Mouse (Mus musculus) lung, adult 2 months (tissue): ENCODE measurements around the gene Erbb2. TPM values are rescaled to one million over a fixed set of nuclear protein-coding genes. Genes with fewer than 3 reads are reported as not detected.

ENCODE experiments used
- DNase-seq: peaks from one replicate; pipeline ENCODE4 v3.0.0; 2022
- H3K4me1 ChIP-seq: fragments of 200-500 bp; 2 replicates; pipeline ENCODE4 v1.6.1; 2011; ENCODE audit warnings: low read length; ENCODE audit not compliant: control insufficient read depth, insufficient read depth
- H3K4me3 ChIP-seq: fragments of 200-500 bp; replicated peaks from 2 replicates; pipeline ENCODE3; 2011; ENCODE audit warnings: low read depth, mild to moderate bottlenecking, control low read depth, low read length; ENCODE audit errors: extremely low read depth
- CTCF ChIP-seq: fragments of 200-500 bp; IDR thresholded peaks from 2 replicates; pipeline ENCODE4 v1.5.1; 2011; ENCODE audit warnings: mild to moderate bottlenecking, low read length, control low read depth; ENCODE audit not compliant: insufficient read depth
- POLR2A ChIP-seq: fragments of 200-500 bp; IDR thresholded peaks from 2 replicates; pipeline ENCODE4 v1.6.1; 2011; ENCODE audit warnings: low read depth, mild to moderate bottlenecking, control low read depth, low read length, borderline replicate concordance; ENCODE audit errors: extremely low read depth
- WGBS: fragments of 180-500 bp; shearing (Covaris S2); methylation state at CpG from one replicate; pipeline ENCODE4 v1.1.7; 2018; 5-methylcytosine and 5-hydroxymethylcytosine counted together
- polyA plus RNA-seq: library from polyadenylated mRNA; depleted of rRNA; stranded (reverse); fragments of >200 nt; gene quantifications from 2 replicates; pipeline ENCODE4 v1.2.3, GENCODE M21; 2012

Gene Erbb2
- polyA plus RNA-seq, 1 experiment = 33.8 TPM

DNA sequence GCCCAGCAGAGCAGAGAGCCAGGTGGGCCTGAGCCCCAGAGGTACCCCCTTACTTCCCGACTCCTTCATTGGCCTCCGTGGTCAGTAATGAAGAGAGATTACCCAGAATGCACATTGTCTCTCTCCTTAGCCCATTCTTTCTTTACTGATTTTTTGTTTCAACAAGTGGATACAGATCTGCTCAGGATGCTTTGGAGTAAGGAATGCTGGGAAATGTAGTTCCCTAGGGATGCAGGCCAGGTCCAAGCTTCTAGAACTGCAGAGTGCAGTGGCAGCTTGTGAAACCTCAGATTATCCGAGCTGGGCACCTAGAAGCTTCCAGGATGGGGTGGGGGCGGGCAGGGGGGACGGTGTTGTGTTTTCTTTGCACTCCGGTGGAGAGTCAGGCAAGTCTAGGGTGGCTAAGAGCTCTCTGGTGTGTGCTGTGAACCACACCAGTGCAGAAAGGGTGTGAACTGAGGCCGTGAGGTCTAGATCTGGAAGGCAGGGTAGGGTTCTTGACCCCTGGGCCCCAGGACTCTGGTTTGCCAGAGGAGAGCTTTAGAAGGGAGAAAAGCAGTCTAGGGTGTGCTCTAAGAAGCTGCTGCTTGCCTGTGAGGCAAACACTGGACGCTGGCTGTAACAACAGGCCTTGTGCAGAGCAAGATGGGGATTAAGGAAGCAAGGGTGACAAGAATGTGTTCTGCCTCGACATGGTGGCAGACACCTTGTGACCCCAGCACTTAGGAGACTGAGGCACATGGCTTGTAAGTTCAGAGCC, 19.7 kb downstream of the Erbb2 start:
- TF ChIP-seq CTCF = no peak
- DNase-seq = no peak
- 76% methylated on average over 9 of the region's 9 CpGs for WGBS
- Histone ChIP-seq H3K4me1 (no peaks in the 10 kb centered on the region), H3K4me3 (no peak overlapping the region)

DNA sequence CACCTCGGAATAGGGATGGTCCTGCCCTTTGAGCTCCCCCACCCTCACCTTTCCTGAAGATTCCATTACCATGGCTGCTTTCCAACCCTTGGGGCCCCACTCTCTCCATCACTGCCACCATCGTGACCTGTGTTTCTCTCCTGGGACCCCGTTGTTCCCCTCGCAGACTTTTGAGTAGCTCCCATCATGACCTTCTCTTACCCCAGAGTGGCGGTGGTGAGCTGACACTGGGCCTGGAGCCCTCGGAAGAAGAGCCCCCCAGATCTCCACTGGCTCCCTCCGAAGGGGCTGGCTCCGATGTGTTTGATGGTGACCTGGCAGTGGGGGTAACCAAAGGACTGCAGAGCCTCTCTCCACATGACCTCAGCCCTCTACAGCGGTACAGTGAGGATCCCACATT, 23.5 kb downstream of the Erbb2 start:
- no peak for DNase-seq
- 91% methylated on average over 9 of the region's 9 CpGs for WGBS
- no peaks in the 10 kb centered on the region for H3K4me1 ChIP-seq
- H3K4me3 ChIP-seq = no peak overlapping the region
- TF ChIP-seq POLR2A = no peak
- no peak for TF ChIP-seq CTCF

DNA sequence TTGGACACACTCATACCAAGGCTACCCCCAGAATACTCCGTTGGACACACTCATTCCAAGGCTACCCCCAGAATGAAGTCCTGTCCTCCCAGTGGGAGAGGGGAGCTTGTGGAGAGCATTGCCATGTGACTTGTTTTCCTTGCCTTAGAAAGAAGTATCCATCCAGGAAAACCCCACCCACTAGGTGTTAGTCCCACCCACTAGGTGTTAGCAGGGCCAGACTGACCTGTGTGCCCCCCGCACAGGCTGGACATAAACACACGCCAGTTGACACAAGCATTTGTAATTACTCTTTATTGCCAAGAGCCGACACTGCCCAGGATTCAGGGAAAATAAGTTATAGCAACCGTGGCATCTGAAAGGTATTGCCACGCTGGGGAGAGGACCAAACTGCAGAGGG, 25.2 kb downstream of the Erbb2 start:
- Histone ChIP-seq H3K4me3 (no peak overlapping the region), H3K4me1 (no peaks in the 10 kb centered on the region)
- WGBS = 72% methylated on average over 6 of the region's 6 CpGs
- no peak for DNase-seq
- TF ChIP-seq CTCF (no peak), POLR2A (no peak)

DNA sequence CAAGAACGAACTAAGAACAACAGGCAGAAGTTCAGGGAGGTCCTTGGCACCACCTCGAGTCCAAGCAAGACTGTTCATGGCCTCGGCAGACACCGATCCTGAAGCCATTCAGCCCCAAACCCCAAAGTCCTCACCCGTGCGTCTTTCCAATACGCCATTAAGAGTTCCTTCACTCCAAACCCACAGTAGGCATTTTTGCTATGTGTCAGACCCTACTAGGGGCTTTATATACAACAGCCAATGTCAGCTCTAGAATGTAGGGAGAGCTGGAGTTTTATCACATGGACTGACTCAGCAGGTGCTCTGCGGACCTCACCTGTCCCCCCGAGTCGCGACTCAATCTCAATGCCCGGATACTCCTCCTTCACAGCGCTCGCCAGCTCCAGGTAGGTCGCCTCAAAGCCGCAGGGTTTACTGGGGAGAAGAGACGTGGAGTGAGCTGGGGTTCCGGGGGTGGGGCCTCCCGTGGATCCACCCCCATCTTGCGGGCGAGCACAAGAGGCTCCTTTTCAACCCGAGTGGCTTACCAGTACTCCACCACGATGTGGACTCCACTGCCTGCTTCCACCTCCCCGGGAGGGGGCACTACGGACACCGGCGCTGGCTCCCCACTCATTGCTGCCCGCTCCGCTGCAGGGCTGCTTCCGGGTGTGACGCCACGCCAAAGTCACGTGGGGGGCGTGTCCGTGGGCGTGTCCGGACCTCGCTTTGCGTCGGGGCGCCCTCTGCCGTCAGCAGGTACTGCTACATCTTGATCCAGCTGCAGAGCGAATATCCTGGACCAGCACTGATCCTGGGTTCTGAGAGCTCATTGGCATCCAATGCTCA, 26.3 kb downstream of the Erbb2 start, which contains the start of gene Mien1:
Mien1 (minus strand) TSS at position 661 of the 828 bp plus-strand sequence.
- Histone ChIP-seq H3K4me3 (peak within 1 kb of the TSS; percentile 94), H3K4me1 (no peaks in the 10 kb centered on the region)
- TF ChIP-seq POLR2A (peak; percentile 61; the same call in 1 of the 2 replicates), CTCF (peak; percentile 76)
- 2% methylated on average over 43 of the region's 43 CpGs for WGBS
- DNase-seq = peak; percentile 99

DNA sequence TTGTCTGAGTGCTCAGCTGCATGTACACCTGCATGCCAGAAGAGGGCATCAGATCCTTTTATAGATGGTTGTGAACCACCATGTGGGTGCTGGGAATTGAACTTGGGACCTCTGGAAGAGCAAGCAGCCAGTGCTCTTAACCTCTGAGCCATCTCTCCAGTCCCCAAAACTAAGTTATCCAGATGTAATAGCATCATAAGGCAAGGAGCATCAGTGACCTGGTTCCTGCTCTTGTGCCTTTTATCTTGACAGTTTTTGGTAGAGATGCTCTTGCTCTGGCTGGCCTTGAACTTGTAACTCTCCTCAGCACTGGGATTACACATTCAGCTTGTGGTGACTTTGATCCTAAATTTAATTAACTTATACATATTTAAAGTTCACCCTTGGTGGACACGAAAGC, 31.4 kb downstream of the Erbb2 start:
- DNase-seq = no peak
- no peak overlapping the region for H3K4me3 ChIP-seq
- 100% methylated on average over 1 of the region's 1 CpGs for WGBS
- TF ChIP-seq CTCF (no peak), POLR2A (no peak)
- H3K4me1 ChIP-seq = no peaks in the 10 kb centered on the region; the same call in 1 of the 2 replicates

DNA sequence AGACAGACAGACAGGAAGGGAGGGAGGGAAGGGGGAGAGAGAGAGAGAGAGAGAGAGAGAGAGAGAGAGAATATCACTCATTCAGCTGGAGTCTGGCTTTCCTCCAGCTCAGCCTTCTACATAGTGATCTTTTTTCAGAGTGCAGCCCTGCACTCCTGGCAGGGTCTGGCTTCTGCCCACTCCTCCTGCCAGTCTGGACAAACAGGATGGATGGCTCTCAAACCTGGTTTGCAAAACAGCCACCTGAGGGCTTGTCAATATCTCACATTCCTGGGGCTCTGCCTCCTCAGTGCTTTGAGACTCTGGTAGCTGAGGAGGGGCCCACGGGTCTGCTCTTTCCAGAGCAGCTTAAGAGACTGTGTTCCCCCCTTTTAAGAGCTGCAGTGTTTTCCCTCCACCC, 33.0 kb downstream of the Erbb2 start:
- peak; percentile 32 for DNase-seq
- no peak overlapping the region for H3K4me3 ChIP-seq
- 25% methylated on average over 1 of the region's 1 CpGs for WGBS
- H3K4me1 ChIP-seq = no peaks in the 10 kb centered on the region; the same call in 1 of the 2 replicates
- TF ChIP-seq POLR2A (no peak), CTCF (no peak)

DNA sequence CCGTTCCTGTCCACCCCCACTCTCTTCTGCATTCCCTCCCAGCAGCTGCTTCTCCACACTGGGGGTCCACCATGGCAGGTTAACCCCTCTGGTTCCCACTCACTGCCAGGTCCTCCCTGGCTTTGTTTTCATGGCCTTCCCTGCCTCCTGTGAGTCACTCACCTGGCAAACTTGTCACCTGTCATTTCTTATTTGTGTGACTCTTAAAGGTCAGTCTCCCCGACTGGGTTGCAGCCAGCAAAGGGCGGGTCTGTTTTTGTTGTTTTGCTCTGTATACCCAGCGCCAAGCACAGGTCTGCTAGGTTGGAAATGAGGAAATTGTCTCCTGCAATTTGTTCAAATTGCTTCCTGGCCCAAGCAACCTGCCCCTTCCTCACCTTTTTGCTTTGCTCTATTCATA, 33.4 kb downstream of the Erbb2 start:
- TF ChIP-seq CTCF (no peak), POLR2A (no peak)
- WGBS = 41% methylated on average over 4 of the region's 4 CpGs
- Histone ChIP-seq H3K4me1 (no peaks in the 10 kb centered on the region; the same call in 1 of the 2 replicates), H3K4me3 (no peak overlapping the region)
- DNase-seq = no peak

DNA sequence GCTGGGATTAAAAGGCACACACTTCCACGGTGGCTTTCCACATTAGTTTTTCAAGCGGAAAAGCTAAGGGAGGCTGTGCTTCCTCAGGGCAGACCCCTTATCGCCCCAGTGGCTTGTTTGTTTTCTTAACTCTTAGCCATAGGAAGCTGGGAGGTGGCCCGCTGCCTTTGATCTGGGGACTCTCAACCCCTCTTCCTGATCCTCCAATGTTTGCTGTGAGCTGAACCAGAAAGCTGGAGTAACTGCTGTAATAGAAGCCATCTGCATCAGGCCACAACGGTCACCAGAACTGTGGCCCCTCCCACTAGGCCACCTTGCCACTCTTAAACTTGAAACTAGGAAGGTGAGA, 33.9 kb downstream of the Erbb2 start, which contains the start of gene Grb7:
Grb7 (plus strand) TSS at position 182 of the 349 bp plus-strand sequence.
- Histone ChIP-seq H3K4me1 (no peaks in the 10 kb centered on the region; the same call in 1 of the 2 replicates), H3K4me3 (peak within 1 kb of the TSS; percentile 72)
- DNase-seq = no peak
- no peak for TF ChIP-seq POLR2A
- no peak for TF ChIP-seq CTCF
- 14% methylated on average over 5 of the region's 5 CpGs for WGBS

DNA sequence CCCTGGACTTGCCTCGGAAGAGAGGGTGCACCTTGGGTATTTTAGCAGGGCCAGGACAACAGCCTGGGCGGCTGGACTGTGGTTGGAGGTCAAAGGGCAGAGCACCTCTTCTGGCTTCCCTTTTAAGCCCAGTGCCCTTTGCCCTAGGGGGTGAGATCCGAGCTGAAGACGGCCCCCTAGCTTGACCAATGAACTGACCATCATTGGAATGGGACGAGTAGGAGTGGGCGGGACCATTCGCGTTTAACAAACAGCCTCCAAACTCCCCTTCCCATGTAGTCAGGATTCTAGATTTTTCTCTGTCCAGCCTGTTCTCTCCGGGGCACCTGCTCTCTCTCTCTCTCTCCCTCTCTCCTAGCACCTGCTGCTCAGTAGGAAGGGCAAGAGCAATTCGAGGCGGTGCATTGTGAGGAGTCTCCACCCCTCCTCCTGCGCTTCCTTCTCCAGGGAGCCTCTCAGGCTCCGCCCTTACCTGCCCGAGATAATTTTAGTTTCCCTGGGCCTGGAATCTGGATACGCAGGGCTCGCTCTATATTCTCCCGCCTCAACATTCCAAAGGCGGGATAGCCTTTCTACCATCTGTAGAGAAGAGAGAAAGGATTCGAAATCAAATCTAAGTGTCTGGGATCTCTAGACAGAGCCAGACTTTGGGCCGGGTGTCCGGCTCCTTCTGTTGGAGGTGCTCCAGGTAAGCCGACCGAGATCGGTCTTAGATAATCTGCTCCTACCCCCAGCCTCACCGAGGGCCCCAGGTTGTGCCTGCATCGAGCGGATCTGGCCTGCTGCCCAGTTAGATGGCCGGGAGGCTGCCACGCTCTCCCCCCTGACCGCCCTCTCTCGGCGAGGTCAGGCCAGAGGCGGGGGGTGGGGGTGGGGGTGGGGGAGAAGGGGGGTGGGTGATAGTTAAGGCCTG, 34.5 kb downstream of the Erbb2 start:
- DNase-seq = peak; percentile 58
- TF ChIP-seq POLR2A (peak; percentile 62; the same call in 1 of the 2 replicates), CTCF (no peak)
- WGBS = 6% methylated on average over 32 of the region's 33 CpGs
- Histone ChIP-seq H3K4me3 (peak overlapping the region; percentile 72), H3K4me1 (no peaks in the 10 kb centered on the region; the same call in 1 of the 2 replicates)
